ENCODE assay signal across 8 mouse cellular contexts in genomic region chr10:93162276-93162971, GRCm38 (mm10). TPM values are rescaled to one million over a fixed set of nuclear protein-coding genes. Genes with fewer than 3 reads are reported as not detected.
DNase-seq lines count a peak whose midpoint lies in the region; ATAC-seq and TF ChIP-seq lines count a peak whose summit lies in the region.

No protein-coding gene starts in this region.

- peaks cover 22% of the 10 kb centered on the region for H3K4me1 ChIP-seq in lung, embryonic 16.5 days (replicated peaks; ENCODE audit: control insufficient read depth, insufficient read depth, low read length)
- H3K4me1 ChIP-seq in intestine, postnatal 0 days (replicated peaks; ENCODE audit: control insufficient read depth, insufficient read depth, low read length) = no peaks in the 10 kb centered on the region
- peaks cover 4% of the 10 kb centered on the region; the same call in 1 of the 2 replicates for H3K4me1 ChIP-seq in small intestine, adult 2 months (ENCODE audit: control insufficient read depth, insufficient read depth, insufficient read length, low read length)

- DNase-seq in lung, postnatal 14 days = no peak
- DNase-seq in embryo, embryonic 11 days = peak; percentile 34
- no peak for DNase-seq in left cerebral cortex, adult 8-10 months (ENCODE audit: low spot score in 2 of 2)
- no peak for DNase-seq in urinary bladder, adult 18-20 months (ENCODE audit: low spot score in 2 of 2)
- no peak for DNase-seq in adrenal gland, adult (ENCODE audit: inconsistent age in 2 of 2, low spot score in 1 of 2)

- TF ChIP-seq CTCF in intestine, postnatal 0 days (IDR thresholded peaks at IDR 0.05; ENCODE audit: low read depth) = no peak
- TF ChIP-seq CTCF in small intestine, adult 2 months (IDR thresholded peaks at IDR 0.05; ENCODE audit: extremely low read depth, insufficient read length, insufficient replicate concordance, low read depth, low read length) = no peak

- peak overlapping the region; percentile 92 for H3K4me3 ChIP-seq in lung, embryonic 16.5 days (ENCODE audit: low read length)
- H3K4me3 ChIP-seq in intestine, postnatal 0 days (ENCODE audit: low read depth, low read length) = peak overlapping the region; percentile 95
- peak overlapping the region; percentile 96 for H3K4me3 ChIP-seq in small intestine, adult 2 months (ENCODE audit: low read depth, low read length)

- H3K27ac ChIP-seq in lung, embryonic 16.5 days (ENCODE audit: low read length) = peak overlapping the region; percentile 99
- H3K27ac ChIP-seq in intestine, postnatal 0 days (ENCODE audit: low read depth, low read length) = peak overlapping the region; percentile 97; the same call in 1 of the 2 replicates
- H3K27ac ChIP-seq in small intestine, adult 2 months (ENCODE audit: insufficient read depth, low read depth, low read length) = peak overlapping the region; percentile 76

- 17% methylated on average over 11 of the region's 11 CpGs for WGBS in lung, embryonic 16.5 days
- WGBS in intestine, postnatal 0 days = 38% methylated on average over 11 of the region's 11 CpGs
- 50% methylated on average over 11 of the region's 11 CpGs for WGBS in small intestine, adult 2 months

- peak overlapping the region; percentile 58 for H3K4me2 ChIP-seq in lung, embryonic 16.5 days (ENCODE audit: low read depth, low read length)
- H3K4me2 ChIP-seq in intestine, postnatal 0 days (replicated peaks; ENCODE audit: low read depth) = peak overlapping the region; percentile 95

- peak overlapping the region; percentile 98 for H3K9ac ChIP-seq in lung, embryonic 16.5 days (ENCODE audit: low read length)
- H3K9ac ChIP-seq in intestine, postnatal 0 days (ENCODE audit: low read depth, low read length) = peak overlapping the region; percentile 95; the same call in 1 of the 2 replicates

- ATAC-seq in lung, embryonic 16.5 days (ENCODE audit: low read depth) = no peak
- ATAC-seq in intestine, postnatal 0 days = no peak

- TF ChIP-seq POLR2A in small intestine, adult 2 months (IDR thresholded peaks at IDR 0.05; ENCODE audit: low read depth, low read length) = no peak

- no peaks in the 10 kb centered on the region for H3K27me3 ChIP-seq in lung, embryonic 16.5 days (ENCODE audit: control insufficient read depth, insufficient read depth, low read depth, low read length)
- H3K27me3 ChIP-seq in intestine, postnatal 0 days (replicated peaks; ENCODE audit: control insufficient read depth, insufficient read depth, low read length) = no peaks in the 10 kb centered on the region
- H3K27me3 ChIP-seq in small intestine, adult 2 months (ENCODE audit: control insufficient read depth, insufficient read depth, low read length) = no peaks in the 10 kb centered on the region

- no peaks in the 10 kb centered on the region for H3K9me3 ChIP-seq in lung, embryonic 16.5 days (ENCODE audit: control insufficient read depth, low read length)
- H3K9me3 ChIP-seq in intestine, postnatal 0 days (ENCODE audit: control insufficient read depth) = no peaks in the 10 kb centered on the region

- H3K36me3 ChIP-seq in lung, embryonic 16.5 days (ENCODE audit: control insufficient read depth, insufficient read depth, low read length) = no peaks in the 10 kb centered on the region
- no peaks in the 10 kb centered on the region for H3K36me3 ChIP-seq in intestine, postnatal 0 days (ENCODE audit: control insufficient read depth, insufficient read depth)
- no peaks in the 10 kb centered on the region for H3K36me3 ChIP-seq in small intestine, adult 2 months (ENCODE audit: control insufficient read depth, insufficient read depth, low read length)

RNA-seq across cellular contexts. Expression of gene Cdk17, which starts 1.7 kb away (rescaled TPM):
- 15.0 and 15.8 TPM in 2 replicates for polyA plus RNA-seq in lung, embryonic 16.5 days (2015; fragmentation: Nextera tagmentation; extraction: Ambion mirVana)
- polyA plus RNA-seq in intestine, postnatal 0 days (2015; fragmentation: Nextera tagmentation; extraction: Ambion mirVana) = 8.2 and 8.9 TPM in 2 replicates
- polyA plus RNA-seq in small intestine, adult 2 months (2012; rRNA removed) = 4.3 and 5.2 TPM in 2 replicates
- total RNA-seq in left cerebral cortex, adult 8-10 months (2022) = 100 to 1,000 TPM; 212 to 264 (median 240) TPM
